ENCODE assay signal across 22 mouse cellular contexts in the genomic region with DNA sequence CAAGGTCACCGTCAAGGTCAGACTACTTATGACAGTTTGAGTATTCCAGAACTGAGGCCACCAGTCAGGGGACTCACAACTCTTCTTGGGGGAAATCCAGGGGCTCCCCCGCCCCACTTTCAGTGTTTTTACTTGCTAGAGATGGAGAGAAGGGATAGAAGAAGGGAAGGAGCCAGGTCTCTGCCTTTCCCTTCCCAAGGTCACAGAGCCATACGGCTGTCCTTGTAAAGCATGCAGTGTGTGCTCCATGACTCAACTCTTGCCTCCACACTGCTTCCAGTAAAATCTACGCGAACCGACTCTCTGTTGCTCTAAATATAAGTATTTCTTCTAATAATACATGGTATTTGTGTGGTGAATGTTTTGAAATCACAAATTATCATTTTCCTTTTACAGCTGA.
DNase-seq lines count a peak whose midpoint lies in the region; ATAC-seq and TF ChIP-seq lines count a peak whose summit lies in the region.
"Had no signal": no experiment of that assay in that cellular context is flagged by ENCODE, and none has a peak within 500 bp of the region (broad histone marks: within the 10 kb centered on the region; RNA-seq: fewer than 3 reads in every experiment).

No protein-coding gene starts in this region.

- 84% methylated on average over 6 of the region's 6 CpGs for WGBS in heart, postnatal 0 days
- WGBS in heart, adult 2 months, result 85% methylated on average over 6 of the region's 6 CpGs
- WGBS in olfactory bulb, adult 2 months, result 66% methylated on average over 6 of the region's 6 CpGs

- ATAC-seq in heart, postnatal 0 days (ENCODE audit: insufficient read depth, low read depth), result no peak
- ATAC-seq: forebrain, embryonic 14.5 days; forebrain, embryonic 16.5 days had no signal

- DNase-seq in adrenal gland, adult 2 months, result peak; percentile 13
- DNase-seq in adrenal gland, adult 18-20 months (ENCODE audit: low spot score in 2 of 2), result no peak
- DNase-seq in heart, postnatal 0 days (ENCODE audit: low spot score), result no peak
- no peak for DNase-seq in heart, adult 2 months
- no peak for DNase-seq in right cerebral cortex, postnatal 10 days (ENCODE audit: low spot score in 2 of 2)
- DNase-seq: adrenal gland, adult 8-10 months; adrenal gland, postnatal 14 days; cerebellum, adult 11 months; cerebellum, adult 18-20 months; cerebellum, adult 8-10 months; cerebellum, adult 9-11 months; cerebellum, postnatal 14 days; cerebellum, postnatal 36 days; embryo, embryonic 11 days had no signal

- H3K79me2 ChIP-seq in heart, adult 2 months (replicated peaks; ENCODE audit: control insufficient read depth, insufficient read depth, low read length), result no peaks in the 10 kb centered on the region

- 0 out of 2 replicates have a peak, but pooled peaks cover 4% of the 10 kb centered on the region for H3K4me1 ChIP-seq in heart, postnatal 0 days (ENCODE audit: control insufficient read depth, insufficient read depth)
- no peaks in the 10 kb centered on the region for H3K4me1 ChIP-seq in heart, adult 2 months (ENCODE audit: control insufficient read depth, insufficient read depth, low read length)
- H3K4me1 ChIP-seq in olfactory bulb, adult 2 months (ENCODE audit: control insufficient read depth, insufficient read depth, low read length), result peaks cover 4% of the 10 kb centered on the region; the same call in 1 of the 2 replicates
- H3K4me1 ChIP-seq: embryonic facial prominence, embryonic 15.5 days had no signal

- intact Hi-C loops in heart, adult 2 months (cut with DNase I), result no loop called here

- 0 out of 2 replicates have a peak overlapping the region, but pooled peaks have one; percentile 39 for H3K27ac ChIP-seq in heart, postnatal 0 days (ENCODE audit: low read depth)
- no peak overlapping the region for H3K27ac ChIP-seq in heart, adult 2 months
- peak overlapping the region; percentile 24; the same call in 1 of the 2 replicates for H3K27ac ChIP-seq in olfactory bulb, adult 2 months (ENCODE audit: insufficient read depth, low read depth, low read length)
- H3K27ac ChIP-seq: embryonic facial prominence, embryonic 13.5 days; embryonic facial prominence, embryonic 15.5 days; forebrain, embryonic 10.5 days; forebrain, embryonic 12.5 days had no signal

- TF ChIP-seq CTCF in heart, postnatal 0 days (IDR thresholded peaks at IDR 0.05; ENCODE audit: low read depth), result no peak
- TF ChIP-seq CTCF in heart, adult 2 months (IDR thresholded peaks at IDR 0.05), result no peak
- TF ChIP-seq CTCF in olfactory bulb, adult 2 months (IDR thresholded peaks at IDR 0.05; ENCODE audit: insufficient read depth, low read depth, low read length), result no peak

- H3K4me3 ChIP-seq in heart, postnatal 0 days (ENCODE audit: low read depth, low read length), result no peak overlapping the region
- no peak overlapping the region for H3K4me3 ChIP-seq in heart, adult 2 months
- H3K4me3 ChIP-seq in olfactory bulb, adult 2 months (ENCODE audit: insufficient read depth, low read depth, low read length), result no peak overlapping the region
- H3K4me3 ChIP-seq: embryonic facial prominence, embryonic 13.5 days; embryonic facial prominence, embryonic 15.5 days; erythroblast, embryonic 14.5 days; forebrain, embryonic 10.5 days; forebrain, embryonic 12.5 days had no signal

- H3K27me3 ChIP-seq in heart, postnatal 0 days (ENCODE audit: control insufficient read depth, insufficient read depth, low read length), result no peaks in the 10 kb centered on the region
- no peaks in the 10 kb centered on the region for H3K27me3 ChIP-seq in heart, adult 2 months (ENCODE audit: control insufficient read depth, insufficient read depth, low read length)
- H3K27me3 ChIP-seq: embryonic facial prominence, embryonic 13.5 days; embryonic facial prominence, embryonic 15.5 days; forebrain, embryonic 12.5 days had no signal

- H3K36me3 ChIP-seq in heart, postnatal 0 days (replicated peaks; ENCODE audit: control insufficient read depth, insufficient read depth, low read length), result no peaks in the 10 kb centered on the region
- no peaks in the 10 kb centered on the region for H3K36me3 ChIP-seq in heart, adult 2 months (ENCODE audit: control insufficient read depth, insufficient read depth, low read length)
- H3K36me3 ChIP-seq: embryonic facial prominence, embryonic 13.5 days; embryonic facial prominence, embryonic 15.5 days; forebrain, embryonic 10.5 days; forebrain, embryonic 12.5 days had no signal

- H3K9ac ChIP-seq in heart, postnatal 0 days (replicated peaks; ENCODE audit: low read depth, low read length), result no peak overlapping the region
- no peak overlapping the region for H3K9ac ChIP-seq in heart, adult 2 months (ENCODE audit: low read depth, low read length)
- H3K9ac ChIP-seq: embryonic facial prominence, embryonic 13.5 days; embryonic facial prominence, embryonic 15.5 days; forebrain, embryonic 12.5 days had no signal

- TF ChIP-seq EP300 in heart, postnatal 0 days (IDR thresholded peaks at IDR 0.05; ENCODE audit: low read depth), result no peak
- no peak for TF ChIP-seq EP300 in heart, adult 2 months (IDR thresholded peaks at IDR 0.05; ENCODE audit: insufficient read depth, low read depth, low read length)

- H3K9me3 ChIP-seq in heart, postnatal 0 days (replicated peaks; ENCODE audit: control insufficient read depth, low read length), result no peaks in the 10 kb centered on the region
- H3K9me3 ChIP-seq: embryonic facial prominence, embryonic 13.5 days; embryonic facial prominence, embryonic 15.5 days; forebrain, embryonic 10.5 days; forebrain, embryonic 12.5 days had no signal

- TF ChIP-seq POLR2A in heart, adult 2 months (IDR thresholded peaks at IDR 0.05; ENCODE audit: insufficient read depth, low read depth, low read length), result no peak
- no peak for TF ChIP-seq POLR2A in olfactory bulb, adult 2 months (IDR thresholded peaks at IDR 0.05; ENCODE audit: insufficient read depth, low read depth, low read length)

- H3K4me2 ChIP-seq in heart, postnatal 0 days (ENCODE audit: low read depth, low read length), result no peak overlapping the region
- H3K4me2 ChIP-seq: embryonic facial prominence, embryonic 13.5 days; embryonic facial prominence, embryonic 15.5 days; forebrain, embryonic 12.5 days had no signal
